Mouse (Mus musculus): Measurements from ENCODE around the gene Ahdc1.

- TF ChIP-seq CTCF (IDR thresholded peaks at IDR 0.05; ENCODE audit: low read depth), result 0 out of 2 replicates have a peak, but pooled peaks have one; percentile 2
- no peak for TF ChIP-seq EP300 (optimal IDR thresholded peaks at IDR 0.05)
These were observed 5.8 kb downstream of the Ahdc1 start for GRCm38 (mm10) chr4:133016677-133017415.

Measured in stomach, postnatal 0 days (tissue).